Mouse (Mus musculus) bone marrow, adult 2 months (tissue): ENCODE data around the gene Phf13. TPM values are rescaled to one million over a fixed set of nuclear protein-coding genes. Genes with fewer than 3 reads are reported as not detected.

Source experiments
- H3K27ac ChIP-seq: fragments of 200-500 bp; 2 replicates; pipeline ENCODE4 v1.5.1; 2012; ENCODE audit warnings: low read depth, mild to moderate bottlenecking, control low read depth, inconsistent platforms, low read length; ENCODE audit not compliant: control insufficient read depth, poor library complexity, insufficient read depth
- H3K4me1 ChIP-seq: fragments of 200-500 bp; 2 replicates; pipeline ENCODE4 v1.6.1; 2011; ENCODE audit warnings: low read length; ENCODE audit not compliant: control insufficient read depth, insufficient read depth
- H3K4me3 ChIP-seq: fragments of 200-500 bp; replicated peaks from 2 replicates; pipeline ENCODE3; 2011; ENCODE audit warnings: mild to moderate bottlenecking, low read depth, low read length, control low read depth; ENCODE audit not compliant: control insufficient read depth
- CTCF ChIP-seq: fragments of 200-500 bp; IDR thresholded peaks from 2 replicates; pipeline ENCODE4 v1.5.1; 2011; ENCODE audit warnings: low read length, control low read depth; ENCODE audit not compliant: control insufficient read depth, insufficient read depth
- POLR2A ChIP-seq: fragments of 200-500 bp; IDR thresholded peaks from 2 replicates; pipeline ENCODE4 v1.6.1; 2011; ENCODE audit warnings: low read depth, mild to moderate bottlenecking, control low read depth, low read length, borderline replicate concordance; ENCODE audit not compliant: control insufficient read depth
- WGBS: fragments of 180-500 bp; shearing (Covaris S2); methylation state at CpG from one replicate; pipeline ENCODE4 v1.1.7; 2018; 5-methylcytosine and 5-hydroxymethylcytosine counted together
- polyA plus RNA-seq: library from polyadenylated mRNA; stranded (reverse); fragments of >200 nt; gene quantifications from 2 replicates; pipeline ENCODE4 v1.2.4, GENCODE M21; 2011; ENCODE audit warnings: low replicate concordance; ENCODE audit not compliant: missing spikeins, insufficient read depth, insufficient read length

Gene Phf13
- polyA plus RNA-seq, 1 experiment, result 2.8 TPM

- no peak overlapping the region for H3K4me3 ChIP-seq
- 90% methylated on average over 13 of the region's 13 CpGs for WGBS
- TF ChIP-seq POLR2A (no peak), CTCF (no peak)
- H3K4me1 ChIP-seq, result no peaks in the 10 kb centered on the region; the same call in 1 of the 2 replicates
- H3K27ac ChIP-seq, result no peak overlapping the region
These were observed 36.9 kb upstream of the Phf13 start for GRCm38 (mm10) chr4:152032922-152033321.

- 68% methylated on average over 4 of the region's 4 CpGs for WGBS
- Histone ChIP-seq H3K4me3 (no peak overlapping the region), H3K4me1 (peaks cover 2% of the 10 kb centered on the region), H3K27ac (no peak overlapping the region)
- TF ChIP-seq CTCF (no peak), POLR2A (no peak)
These were observed 33.9 kb upstream of the Phf13 start for GRCm38 (mm10) chr4:152029997-152030396.

GRCm38 (mm10) chr4:152029087-152029486, 33.0 kb upstream of the Phf13 start:
- Histone ChIP-seq H3K27ac (no peak overlapping the region), H3K4me3 (no peak overlapping the region), H3K4me1 (peaks cover 2% of the 10 kb centered on the region)
- no peak for TF ChIP-seq POLR2A
- peak; percentile 1; the same call in 1 of the 2 replicates for TF ChIP-seq CTCF
- 41% methylated on average over 5 of the region's 5 CpGs for WGBS

- no peak for TF ChIP-seq POLR2A
- no peak for TF ChIP-seq CTCF
- H3K27ac ChIP-seq, result no peak overlapping the region
- 85% methylated on average over 15 of the region's 15 CpGs for WGBS
- no peak overlapping the region for H3K4me3 ChIP-seq
- H3K4me1 ChIP-seq, result peaks cover 2% of the 10 kb centered on the region
These were observed 32.4 kb upstream of the Phf13 start for GRCm38 (mm10) chr4:152028456-152028855.

GRCm38 (mm10) chr4:152027524-152027923, 31.5 kb upstream of the Phf13 start, which contains the start of gene Zbtb48:
Gene Zbtb48 (minus strand): TSS chr4:152027671.
- H3K27ac ChIP-seq, result peak within 1 kb of the TSS; percentile 69
- peak within 1 kb of the TSS; percentile 79 for H3K4me3 ChIP-seq
- WGBS, result under 1% methylated on average over 34 of the region's 35 CpGs
- TF ChIP-seq POLR2A (peak; percentile 75; the same call in 1 of the 2 replicates), CTCF (0 out of 2 replicates have a peak, but pooled peaks have one; percentile 2)
- peaks cover 2% of the 10 kb centered on the region for H3K4me1 ChIP-seq

- WGBS, result 5% methylated on average over 41 of the region's 41 CpGs
- Histone ChIP-seq H3K4me3 (peak overlapping the region; percentile 79), H3K27ac (peak overlapping the region; percentile 69), H3K4me1 (peaks cover 2% of the 10 kb centered on the region)
- TF ChIP-seq CTCF (no peak), POLR2A (no peak)
These were observed 30.9 kb upstream of the Phf13 start for GRCm38 (mm10) chr4:152026751-152027508.

- peaks cover 2% of the 10 kb centered on the region for H3K4me1 ChIP-seq
- 86% methylated on average over 11 of the region's 11 CpGs for WGBS
These were observed 28.5 kb upstream of the Phf13 start for GRCm38 (mm10) chr4:152024525-152024924.

GRCm38 (mm10) chr4:152022506-152022905, 26.4 kb upstream of the Phf13 start:
- WGBS, result 85% methylated on average over 8 of the region's 8 CpGs
- no peak for TF ChIP-seq CTCF
- no peak for TF ChIP-seq POLR2A
- Histone ChIP-seq H3K4me1 (peaks cover 2% of the 10 kb centered on the region), H3K4me3 (no peak overlapping the region), H3K27ac (no peak overlapping the region)

More at GRCm38 (mm10) chr4:152024525-152024924, 28.5 kb upstream of the Phf13 start:
- no peak overlapping the region for H3K27ac ChIP-seq
- TF ChIP-seq POLR2A, result no peak
- no peak for TF ChIP-seq CTCF
- H3K4me3 ChIP-seq, result no peak overlapping the region

- Histone ChIP-seq H3K4me1 (peaks cover 2% of the 10 kb centered on the region), H3K27ac (no peak overlapping the region), H3K4me3 (no peak overlapping the region)
- 84% methylated on average over 12 of the region's 12 CpGs for WGBS
- TF ChIP-seq CTCF (0 out of 2 replicates have a peak, but pooled peaks have one; percentile 1), POLR2A (no peak)
These were observed 25.6 kb upstream of the Phf13 start for GRCm38 (mm10) chr4:152021568-152022097.
